Mouse (Mus musculus): ENCODE results near the gene Terb2. TPM values are rescaled to one million over a fixed set of nuclear protein-coding genes. Genes with fewer than 3 reads are reported as not detected.

The Terb2 gene
- total and polyA plus RNA-seq, 2 experiments from 2014 or later = not detected

GRCm38 (mm10) chr2:122231616-122232015 is 45.5 kb downstream of the Terb2 start:
- no peak for ATAC-seq (ENCODE audit: low FRiP score)
- no peak for DNase-seq (ENCODE audit: low spot score)
- WGBS = 71% methylated on average over 9 of the region's 9 CpGs
- no peaks in the 10 kb centered on the region for H3K9me3 ChIP-seq (ENCODE audit: low read length)
- no peaks in the 10 kb centered on the region for H3K36me3 ChIP-seq (ENCODE audit: insufficient read depth, low read length)
- H3K4me2 ChIP-seq (ENCODE audit: low read depth, low read length, poor library complexity, severe bottlenecking) = no peak overlapping the region
- TF ChIP-seq CTCF (IDR thresholded peaks at IDR 0.05) = no peak
- H3K9ac ChIP-seq (replicated peaks; ENCODE audit: low read length, poor library complexity, severe bottlenecking) = no peak overlapping the region
- no peak overlapping the region for H3K27ac ChIP-seq (ENCODE audit: low read depth, low read length)
- no peaks in the 10 kb centered on the region for H3K27me3 ChIP-seq (ENCODE audit: insufficient read depth, low read length)
- no peaks in the 10 kb centered on the region for H3K4me1 ChIP-seq (ENCODE audit: insufficient read depth, low read length)
- no peak overlapping the region for H3K4me3 ChIP-seq (ENCODE audit: low read depth, low read length)

- Histone ChIP-seq H3K4me2 (ENCODE audit: low read depth, low read length, poor library complexity, severe bottlenecking) (peak overlapping the region; percentile 67), H3K9me3 (ENCODE audit: low read length) (no peaks in the 10 kb centered on the region), H3K27ac (ENCODE audit: low read depth, low read length) (no peak overlapping the region), H3K4me3 (ENCODE audit: low read depth, low read length) (peak overlapping the region; percentile 54), H3K36me3 (ENCODE audit: insufficient read depth, low read length) (no peaks in the 10 kb centered on the region), H3K9ac (replicated peaks; ENCODE audit: low read length, poor library complexity, severe bottlenecking) (no peak overlapping the region), H3K27me3 (ENCODE audit: insufficient read depth, low read length) (no peaks in the 10 kb centered on the region), H3K4me1 (ENCODE audit: insufficient read depth, low read length) (no peaks in the 10 kb centered on the region)
- WGBS = 57% methylated on average over 5 of the region's 5 CpGs
- ATAC-seq (ENCODE audit: low FRiP score) = 0 out of 2 replicates have a peak, but pooled peaks have one; percentile 3
- DNase-seq (ENCODE audit: low spot score) = no peak
- no peak for TF ChIP-seq CTCF (IDR thresholded peaks at IDR 0.05)
Measured at GRCm38 (mm10) chr2:122233341-122233740, 47.3 kb downstream of the Terb2 start.

- peak; percentile 58; the same call in 1 of the 2 replicates for ATAC-seq (ENCODE audit: low FRiP score)
- WGBS = 2% methylated on average over 26 of the region's 26 CpGs
Measured at GRCm38 (mm10) chr2:122233759-122234557, 47.9 kb downstream of the Terb2 start.

GRCm38 (mm10) chr2:122234611-122235288 is 48.7 kb downstream of the Terb2 start, which contains the start of gene Sord:
Sord (plus strand) TSS chr2:122234749.
- WGBS = 1% methylated on average over 35 of the region's 35 CpGs
- peak within 1 kb of the TSS; percentile 59 for H3K9ac ChIP-seq (replicated peaks; ENCODE audit: low read length, poor library complexity, severe bottlenecking)
- ATAC-seq (ENCODE audit: low FRiP score) (peak; percentile 93), DNase-seq (ENCODE audit: low spot score) (peak; percentile 92)
- TF ChIP-seq CTCF (IDR thresholded peaks at IDR 0.05) = no peak
- peak within 1 kb of the TSS; percentile 54 for H3K4me3 ChIP-seq (ENCODE audit: low read depth, low read length)
- peak within 1 kb of the TSS; percentile 49 for H3K27ac ChIP-seq (ENCODE audit: low read depth, low read length)
- no peaks in the 10 kb centered on the region for H3K36me3 ChIP-seq (ENCODE audit: insufficient read depth, low read length)
- H3K4me2 ChIP-seq (ENCODE audit: low read depth, low read length, poor library complexity, severe bottlenecking) = peak within 1 kb of the TSS; percentile 67
- H3K9me3 ChIP-seq (ENCODE audit: low read length) = no peaks in the 10 kb centered on the region
- H3K27me3 ChIP-seq (ENCODE audit: insufficient read depth, low read length) = no peaks in the 10 kb centered on the region
- H3K4me1 ChIP-seq (ENCODE audit: insufficient read depth, low read length) = no peaks in the 10 kb centered on the region

More at GRCm38 (mm10) chr2:122233759-122234557, 47.9 kb downstream of the Terb2 start:
- H3K27ac ChIP-seq (ENCODE audit: low read depth, low read length) = peak overlapping the region; percentile 49
- H3K4me2 ChIP-seq (ENCODE audit: low read depth, low read length, poor library complexity, severe bottlenecking) = peak overlapping the region; percentile 67
- H3K9ac ChIP-seq (replicated peaks; ENCODE audit: low read length, poor library complexity, severe bottlenecking) = peak overlapping the region; percentile 59
- no peaks in the 10 kb centered on the region for H3K36me3 ChIP-seq (ENCODE audit: insufficient read depth, low read length)
- peak; percentile 61 for DNase-seq (ENCODE audit: low spot score)
- peak overlapping the region; percentile 54 for H3K4me3 ChIP-seq (ENCODE audit: low read depth, low read length)
- no peaks in the 10 kb centered on the region for H3K9me3 ChIP-seq (ENCODE audit: low read length)
- TF ChIP-seq CTCF (IDR thresholded peaks at IDR 0.05) = no peak
- H3K4me1 ChIP-seq (ENCODE audit: insufficient read depth, low read length) = no peaks in the 10 kb centered on the region
- H3K27me3 ChIP-seq (ENCODE audit: insufficient read depth, low read length) = no peaks in the 10 kb centered on the region

- H3K27me3 ChIP-seq (ENCODE audit: insufficient read depth, low read length) = no peaks in the 10 kb centered on the region
- H3K36me3 ChIP-seq (ENCODE audit: insufficient read depth, low read length) = no peaks in the 10 kb centered on the region
- no peaks in the 10 kb centered on the region for H3K4me1 ChIP-seq (ENCODE audit: insufficient read depth, low read length)
- ATAC-seq (ENCODE audit: low FRiP score) = no peak
- peak overlapping the region; percentile 54; the same call in 1 of the 2 replicates for H3K4me3 ChIP-seq (ENCODE audit: low read depth, low read length)
- no peak overlapping the region for H3K9ac ChIP-seq (replicated peaks; ENCODE audit: low read length, poor library complexity, severe bottlenecking)
- 78% methylated on average over 2 of the region's 2 CpGs for WGBS
- DNase-seq (ENCODE audit: low spot score) = no peak
- no peak for TF ChIP-seq CTCF (IDR thresholded peaks at IDR 0.05)
- H3K4me2 ChIP-seq (ENCODE audit: low read depth, low read length, poor library complexity, severe bottlenecking) = peak overlapping the region; percentile 67
- no peak overlapping the region for H3K27ac ChIP-seq (ENCODE audit: low read depth, low read length)
- no peaks in the 10 kb centered on the region for H3K9me3 ChIP-seq (ENCODE audit: low read length)
Measured at GRCm38 (mm10) chr2:122235425-122235824, 49.4 kb downstream of the Terb2 start.

- no peak overlapping the region for H3K4me3 ChIP-seq (ENCODE audit: low read depth, low read length)
- H3K4me2 ChIP-seq (ENCODE audit: low read depth, low read length, poor library complexity, severe bottlenecking) = no peak overlapping the region
- H3K36me3 ChIP-seq (ENCODE audit: insufficient read depth, low read length) = no peaks in the 10 kb centered on the region
- TF ChIP-seq CTCF (IDR thresholded peaks at IDR 0.05) = no peak
- no peak overlapping the region for H3K27ac ChIP-seq (ENCODE audit: low read depth, low read length)
- H3K9me3 ChIP-seq (ENCODE audit: low read length) = no peaks in the 10 kb centered on the region
- no peak for DNase-seq (ENCODE audit: low spot score)
- ATAC-seq (ENCODE audit: low FRiP score) = no peak
- H3K27me3 ChIP-seq (ENCODE audit: insufficient read depth, low read length) = no peaks in the 10 kb centered on the region
- H3K9ac ChIP-seq (replicated peaks; ENCODE audit: low read length, poor library complexity, severe bottlenecking) = no peak overlapping the region
- no peaks in the 10 kb centered on the region for H3K4me1 ChIP-seq (ENCODE audit: insufficient read depth, low read length)
Measured at GRCm38 (mm10) chr2:122236321-122236720, 50.2 kb downstream of the Terb2 start.

All from midbrain, postnatal 0 days (tissue).